Mouse (Mus musculus) heart, adult 18-20 months (tissue): ENCODE data around the gene Psen1. TPM values are rescaled to one million over a fixed set of nuclear protein-coding genes. Genes with fewer than 3 reads are reported as not detected.

Experiments used
- DNase-seq, 2 experiments: peaks; one replicate each; pipeline ENCODE4 v3.0.0; 2021 to 2022; ENCODE audit warnings: mixed read lengths in 1 of 2
- long read RNA-seq, 2 experiments: library from polyadenylated mRNA; stranded (forward); transcript quantifications; one replicate each; pipeline ENCODE4 v2.0.0; 2021
- total RNA-seq, 2 experiments: library from RNA; stranded (reverse); gene quantifications; 2 replicates each; pipeline ENCODE4 v1.2.3; 2021

The Psen1 gene
- 10 to 100 TPM; 29.2 to 35.0 TPM for total RNA-seq
- long read RNA-seq, experiment 1, transcript Psen1-201 (12 exons, 2,690 nt) = major isoform, 17 of 25 reads
- long read RNA-seq, experiment 1, partial matches to known transcripts = 1 of 25 reads
- long read RNA-seq, experiment 1, other reads (novel, unspliced or antisense) = 7 of 25 reads
- long read RNA-seq, experiment 2, transcript Psen1-201 (12 exons, 2,690 nt) = major isoform, 7 of 9 reads
- long read RNA-seq, experiment 2, partial matches to known transcripts = 1 of 9 reads
- long read RNA-seq, experiment 2, other reads (novel, unspliced or antisense) = 1 of 9 reads

DNA sequence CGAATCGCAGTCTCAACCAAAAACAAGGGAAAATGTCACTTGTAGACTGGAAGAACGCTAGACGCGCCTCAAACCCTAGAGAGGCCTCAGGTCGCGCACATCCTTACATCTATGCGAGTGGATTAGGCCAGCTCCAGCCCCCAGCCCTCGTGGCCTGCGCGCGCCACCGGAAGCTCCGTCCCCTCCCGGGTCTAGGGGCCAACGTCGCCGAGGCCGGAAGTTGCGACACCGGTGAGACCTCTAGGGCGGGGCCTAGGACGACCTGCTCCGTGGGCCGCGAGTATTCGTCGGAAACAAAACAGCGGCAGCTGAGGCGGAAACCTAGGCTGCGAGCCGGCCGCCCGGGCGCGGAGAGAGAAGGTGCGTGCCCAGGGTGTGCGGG, at the start of gene Psen1:
Gene Psen1, plus strand, starts transcription at position 219 of the 382 bp plus-strand sequence.
- peak; percentile 96 for DNase-seq

DNA sequence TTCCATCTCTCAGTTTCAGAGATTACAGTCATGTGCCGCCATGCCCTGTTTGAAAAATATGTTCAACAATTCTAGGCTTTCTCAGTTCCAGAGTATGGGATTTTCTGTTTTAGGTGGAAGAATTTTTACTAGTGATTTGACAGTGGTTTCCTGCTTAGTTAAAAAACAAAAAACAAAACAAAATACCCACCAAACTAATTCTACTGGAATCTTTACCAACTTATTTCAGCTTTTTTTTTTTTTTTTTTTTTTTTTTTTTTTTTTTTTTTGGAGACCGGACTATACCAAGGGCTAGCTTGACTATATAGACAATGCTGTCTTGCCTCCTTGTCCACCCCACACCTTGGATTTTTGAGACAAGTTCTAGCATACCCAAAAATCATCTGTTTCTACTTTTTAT, 46.7 kb upstream of the Psen1 start:
- no peak for DNase-seq

DNA sequence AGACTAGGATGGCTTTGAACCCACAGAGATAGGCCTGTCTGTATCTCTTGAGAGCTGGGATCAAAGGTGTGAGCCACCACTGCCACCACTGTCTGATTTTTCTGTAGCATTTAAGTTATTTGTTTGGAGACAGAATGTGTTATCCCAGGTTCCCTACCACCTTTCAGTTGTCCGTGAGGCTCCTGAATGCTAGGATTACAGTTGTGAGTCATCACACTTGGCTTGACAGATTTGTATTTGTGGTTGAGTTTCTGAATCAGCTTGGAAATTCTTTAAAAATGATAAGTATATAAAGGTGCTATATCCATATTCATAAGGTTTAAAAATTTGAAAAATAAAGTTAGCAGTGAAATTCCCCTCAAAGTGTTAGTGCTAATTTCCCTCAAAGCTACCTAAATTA, 44.8 kb upstream of the Psen1 start:
- DNase-seq = no peak

DNA sequence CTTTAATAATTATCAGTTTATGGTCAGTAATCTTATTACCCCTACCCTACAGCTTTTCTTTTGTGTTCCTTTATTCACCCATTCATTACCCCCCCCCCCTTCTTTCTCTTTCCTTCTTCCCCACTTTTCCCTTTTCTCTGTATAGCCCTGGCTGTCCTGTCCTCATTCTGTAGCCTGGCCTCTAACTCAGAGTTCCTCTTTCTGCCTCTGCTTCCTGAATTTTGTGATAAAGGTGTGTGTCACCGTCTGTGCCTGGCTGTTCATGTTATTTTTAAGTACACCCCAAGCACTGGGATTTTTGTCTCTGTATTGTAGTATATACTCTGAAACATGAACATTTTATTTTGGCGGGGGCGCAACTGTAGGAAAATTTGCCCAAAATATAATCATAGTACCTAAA, 37.6 kb upstream of the Psen1 start:
- DNase-seq = no peak

DNA sequence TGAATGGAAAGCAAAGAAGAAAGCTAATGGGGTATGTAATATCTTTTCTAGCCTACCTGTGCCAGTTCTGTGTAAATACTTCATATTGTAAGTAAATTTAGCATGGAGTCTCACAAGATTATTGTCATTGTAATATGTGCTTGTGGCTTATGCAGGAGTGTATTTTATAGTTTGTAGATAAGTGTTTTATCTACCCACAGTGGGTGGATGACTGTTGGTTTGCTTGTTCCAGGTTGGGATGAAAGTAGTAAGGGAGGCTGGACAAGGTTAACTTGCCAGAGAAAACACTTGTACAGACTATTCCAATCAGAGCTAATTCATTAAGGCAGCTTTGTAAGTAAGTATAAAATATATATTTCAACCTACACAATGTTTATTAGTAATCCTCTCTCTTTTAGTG, 36.5 kb upstream of the Psen1 start:
- no peak for DNase-seq

DNA sequence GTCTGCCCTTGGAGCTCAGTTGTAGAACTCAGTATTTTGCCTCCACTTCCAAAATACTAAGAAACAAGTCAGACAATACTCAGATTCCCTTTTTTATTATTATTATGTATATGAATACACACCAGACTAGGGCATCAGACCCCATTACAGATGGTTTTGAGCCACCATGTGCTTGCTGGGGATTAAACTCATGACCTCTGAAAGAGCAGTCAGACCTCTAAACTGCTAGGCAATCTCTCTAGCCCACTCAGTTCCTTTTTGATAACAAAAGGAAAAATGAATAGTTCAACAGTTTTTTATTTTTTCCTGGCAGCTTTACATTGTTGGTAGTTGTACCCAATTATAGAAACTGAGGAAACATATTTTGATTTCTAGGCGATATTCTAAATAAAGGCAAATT, 2.5 kb upstream of the Psen1 start:
- no peak for DNase-seq

DNA sequence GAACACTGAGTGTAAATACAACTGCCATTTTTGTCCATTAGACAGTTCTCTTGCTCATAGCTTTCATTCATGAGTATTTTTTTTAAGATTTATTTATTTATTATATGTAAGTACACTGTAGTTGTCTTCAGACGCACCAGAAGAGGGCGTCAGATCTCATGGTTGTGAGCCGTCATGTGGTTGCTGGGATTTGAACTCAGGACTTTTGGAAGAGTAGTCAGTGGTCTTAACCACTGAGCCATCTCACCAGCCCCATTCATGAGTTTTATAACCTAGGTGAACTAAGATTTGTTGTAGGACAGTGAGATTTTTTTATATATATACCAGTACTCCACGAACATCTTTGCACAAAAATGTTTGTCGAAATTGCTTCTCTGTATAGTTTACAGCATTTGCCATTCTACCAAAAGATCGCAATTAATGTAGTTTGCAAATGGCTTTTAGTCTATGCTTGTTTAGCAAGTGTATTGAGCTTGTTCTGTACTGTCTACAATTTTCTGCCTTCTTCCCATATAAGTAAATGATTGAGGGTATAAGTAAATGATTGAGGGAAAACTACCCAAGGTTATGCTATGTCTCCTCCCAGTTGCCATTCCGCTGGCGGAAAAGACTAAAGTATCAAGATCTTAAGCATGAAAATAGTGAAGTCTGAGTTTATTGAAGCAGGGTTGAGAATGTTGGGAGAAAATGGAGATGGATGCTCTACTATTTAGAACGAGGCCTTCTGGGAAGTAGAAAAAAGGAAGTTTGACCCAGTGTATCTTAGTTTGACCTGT, 1.2 kb upstream of the Psen1 start:
- no peak for DNase-seq

DNA sequence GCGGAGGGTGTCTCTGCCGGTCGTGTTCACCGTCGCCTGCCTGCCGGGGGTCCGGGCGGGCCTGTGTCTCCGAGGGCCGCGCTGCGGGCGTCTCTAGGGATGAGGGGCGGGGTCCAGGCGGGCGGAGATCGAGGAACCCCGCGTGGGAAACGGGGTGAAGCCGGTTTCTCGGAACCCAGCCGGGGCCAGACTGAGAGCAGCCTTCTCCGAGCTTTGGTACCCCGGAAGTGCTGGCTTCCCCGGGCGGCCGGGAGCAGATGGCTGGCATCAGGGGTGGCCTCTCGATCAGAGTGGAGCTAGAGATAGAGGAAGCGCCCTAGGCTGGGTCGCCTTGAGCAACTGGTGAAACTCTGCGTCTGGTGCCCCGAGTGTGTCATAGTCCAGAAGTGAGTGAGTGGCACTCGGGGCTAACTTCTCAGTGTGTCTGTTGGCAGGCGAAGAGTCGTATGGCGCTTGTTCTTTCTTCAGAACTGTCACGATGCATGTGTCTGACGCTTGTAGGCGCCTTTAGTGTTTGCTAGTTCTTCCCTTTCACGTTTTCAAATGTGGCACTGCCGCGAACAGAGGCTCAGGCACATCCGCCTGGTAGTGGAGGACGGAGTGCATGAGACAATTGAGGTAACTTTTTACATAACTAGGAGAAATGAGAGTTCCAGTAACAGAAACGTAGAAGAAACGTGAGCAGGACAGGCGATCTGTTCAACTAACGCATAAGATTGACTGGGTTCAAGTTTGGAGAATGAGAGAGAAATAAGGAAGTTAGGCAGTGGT, 549 bp downstream of the Psen1 start:
- peak in 1 of 2 experiments; percentile 58 for DNase-seq

DNA sequence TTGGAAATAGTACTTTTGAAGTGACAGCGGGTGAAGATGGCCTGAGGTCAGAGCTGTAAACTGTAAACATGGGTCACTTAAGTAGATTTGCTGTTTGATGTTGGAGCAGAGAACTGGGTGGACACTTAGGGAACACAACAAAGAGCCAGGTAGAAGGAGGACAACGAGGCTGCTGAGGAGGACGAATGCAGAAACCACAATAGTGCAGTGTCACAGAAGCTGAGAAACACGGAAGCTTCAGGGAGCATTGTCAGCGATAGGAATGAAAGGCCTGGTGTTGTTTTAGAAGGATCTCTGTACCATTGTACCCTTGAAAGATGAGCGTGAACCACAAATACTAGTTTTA, 1.1 kb downstream of the Psen1 start:
- DNase-seq = no peak

DNA sequence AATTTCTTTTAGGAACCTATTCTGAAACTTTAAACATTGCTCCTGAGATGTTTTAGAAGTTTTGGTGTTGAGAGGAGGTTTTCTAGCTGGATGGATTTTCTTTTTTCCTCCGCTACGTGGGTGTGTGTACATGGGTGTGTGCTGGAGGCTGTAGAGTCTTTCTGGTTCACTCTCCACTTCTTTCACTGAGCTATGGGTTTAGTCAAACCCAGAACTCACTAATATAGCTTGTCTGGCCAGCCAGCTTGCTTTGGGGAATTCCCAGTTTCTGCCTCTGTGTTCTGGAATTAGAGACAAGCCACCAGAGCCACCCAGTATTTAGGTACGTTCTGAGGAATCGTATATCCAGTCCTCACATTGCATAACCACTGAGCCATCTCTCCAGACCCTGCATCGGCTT, 6.1 kb downstream of the Psen1 start:
- DNase-seq = no peak

DNA sequence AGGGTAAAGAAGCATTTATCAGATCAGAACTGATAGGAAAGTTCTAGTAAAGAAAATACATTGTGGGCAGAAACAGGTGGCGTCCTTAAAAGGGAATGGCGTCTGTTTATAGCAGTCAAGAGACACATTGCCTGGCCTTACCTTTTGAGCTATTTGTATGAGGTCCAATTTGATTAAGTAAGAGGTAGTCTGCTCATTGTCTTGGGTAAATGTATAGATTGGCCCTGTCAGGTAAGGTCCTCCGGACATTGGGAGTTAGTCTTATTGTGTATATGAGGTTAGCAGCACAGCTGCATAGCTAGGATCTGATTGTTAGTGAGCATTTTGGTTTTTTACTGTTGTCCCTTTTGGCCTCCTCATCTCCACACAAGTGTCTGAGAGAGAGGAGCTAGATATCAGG, 6.7 kb downstream of the Psen1 start:
- no peak for DNase-seq

DNA sequence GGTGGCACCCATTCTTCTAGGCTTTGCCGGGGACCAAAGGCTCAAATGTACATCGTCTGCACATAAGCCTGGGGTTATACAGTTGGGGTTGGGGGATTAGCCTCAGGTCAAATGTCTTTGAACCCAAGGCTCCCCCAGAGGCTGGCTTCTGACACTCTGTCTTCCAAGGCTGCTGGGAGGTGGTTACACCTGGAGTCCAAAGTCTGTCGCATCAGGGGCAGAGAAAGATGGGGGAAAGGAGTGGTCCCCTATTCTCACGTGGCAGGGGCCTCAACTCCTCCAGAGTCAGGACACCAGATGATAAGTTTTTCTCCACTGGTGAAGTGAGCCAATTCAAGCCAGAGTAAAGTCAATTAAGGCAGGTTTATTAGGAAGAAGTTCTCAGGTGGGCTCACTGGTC, 10.7 kb downstream of the Psen1 start:
- no peak for DNase-seq

DNA sequence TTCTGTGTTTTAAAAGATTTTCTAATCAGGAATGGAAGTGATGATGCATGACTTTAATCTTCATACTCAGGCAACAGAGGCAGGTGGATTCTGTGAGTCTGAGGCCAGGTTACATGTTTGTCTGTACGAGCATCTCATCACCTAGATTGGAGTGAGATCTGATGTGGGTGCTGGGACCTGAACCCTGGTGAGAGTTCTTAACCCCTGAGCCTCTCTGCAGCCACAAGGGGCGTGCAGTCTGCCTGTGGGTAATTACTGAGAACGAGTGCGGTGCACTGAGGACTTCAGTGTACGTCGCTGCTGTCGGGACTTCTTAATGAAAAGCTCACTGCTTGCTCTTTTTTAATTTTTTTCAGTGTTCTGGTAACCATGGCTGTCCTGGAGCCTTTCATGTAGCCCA, 13.7 kb downstream of the Psen1 start:
- DNase-seq = no peak

DNA sequence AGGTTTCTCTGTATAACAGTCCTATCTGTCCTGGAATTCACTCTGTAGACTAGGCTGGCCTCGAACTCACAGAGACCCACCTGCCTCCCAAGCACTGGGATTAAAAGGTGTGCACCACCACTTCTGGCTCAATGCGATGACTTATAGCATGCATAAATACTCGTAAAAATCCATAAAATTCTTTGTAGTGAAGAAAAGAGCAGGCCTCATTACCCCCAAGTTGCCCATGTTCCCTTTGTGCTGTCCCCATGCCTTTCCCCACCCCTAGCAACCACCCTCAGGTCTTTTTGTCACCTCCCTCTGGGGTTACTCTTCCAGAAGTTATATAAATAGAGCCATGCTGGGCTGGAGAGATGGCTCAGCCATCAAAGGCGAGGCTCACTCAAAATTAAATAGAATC, 14.8 kb downstream of the Psen1 start:
- DNase-seq = no peak

DNA sequence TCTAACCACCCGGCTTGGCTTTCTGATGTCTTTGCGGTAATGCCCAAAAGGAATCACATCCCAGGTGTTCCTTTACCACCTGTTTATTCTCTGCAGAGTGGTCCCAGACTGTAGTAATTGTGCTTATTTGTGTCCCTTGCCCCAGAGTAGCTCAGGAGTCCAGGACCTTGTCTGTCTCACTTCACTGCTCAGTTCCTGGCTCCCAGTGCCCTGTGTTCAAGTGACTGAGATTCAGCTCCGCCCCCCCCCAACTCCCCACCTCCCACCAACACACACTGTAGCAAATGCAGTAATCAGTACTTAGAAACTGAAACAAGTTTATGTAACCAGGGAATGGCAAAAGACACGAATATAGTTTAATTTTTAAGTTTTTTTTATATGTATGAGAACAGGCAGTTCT, 19.0 kb downstream of the Psen1 start:
- no peak for DNase-seq

DNA sequence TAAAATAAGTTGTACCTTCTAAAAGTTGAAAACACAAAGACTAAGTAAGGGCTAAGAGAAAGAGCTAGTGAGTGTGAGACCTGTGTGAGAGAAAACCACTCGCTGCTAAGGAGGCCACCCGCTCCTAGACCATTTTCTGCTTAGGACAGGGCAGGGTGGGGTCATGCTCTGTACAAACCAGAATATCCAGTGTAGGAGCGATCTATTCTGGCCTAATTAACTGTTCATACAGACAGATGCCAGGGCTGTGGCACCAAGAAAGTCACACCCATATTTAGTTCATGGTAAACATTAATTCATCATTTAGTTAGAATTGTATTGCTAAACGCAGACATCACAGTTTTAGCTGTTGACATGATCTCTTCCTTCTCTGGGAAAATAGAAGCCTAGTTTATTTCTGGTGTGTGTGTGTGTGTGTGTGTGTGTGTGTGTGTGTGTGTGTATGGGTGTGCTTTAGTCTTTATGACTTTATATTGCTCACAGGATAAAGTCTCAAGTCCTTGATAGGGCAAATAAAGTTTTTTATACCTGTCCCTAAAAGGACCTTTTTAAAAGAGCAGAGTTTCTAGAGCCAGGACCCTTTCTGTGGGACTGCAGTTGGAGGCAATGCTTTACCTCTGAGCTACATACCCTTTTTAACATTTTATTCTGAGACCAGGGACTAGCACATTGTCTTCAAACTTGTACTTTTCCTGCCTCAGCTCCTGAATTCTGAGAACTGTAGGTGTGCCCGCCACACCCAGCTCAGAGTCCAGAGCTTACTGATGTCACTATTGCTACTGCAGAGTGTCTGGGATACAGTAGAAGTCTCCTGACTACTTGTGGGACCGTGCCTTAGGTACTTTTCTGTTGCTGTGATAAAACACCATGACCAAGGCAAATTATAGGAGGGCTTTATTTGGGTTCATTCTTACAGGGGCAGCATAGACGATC, 20.5 kb downstream of the Psen1 start:
- no peak for DNase-seq

DNA sequence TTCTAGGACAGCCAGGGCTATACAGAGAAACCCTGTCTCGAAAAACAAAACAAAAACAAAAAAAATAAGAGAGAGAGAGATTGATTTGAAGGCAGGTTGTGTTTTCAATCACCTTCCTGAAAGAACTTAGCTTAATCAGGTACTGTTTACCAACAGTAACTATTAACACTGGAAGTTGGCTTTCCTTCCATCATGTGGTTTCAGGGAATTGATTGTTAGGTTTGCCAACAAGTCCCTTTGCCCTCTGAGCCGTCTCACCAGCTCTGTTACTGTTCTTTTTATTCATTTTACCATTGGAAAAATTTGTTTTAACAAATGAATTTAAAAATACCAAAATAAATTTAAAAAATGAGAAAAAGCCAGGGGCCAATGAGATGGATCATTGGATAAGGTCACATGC, 22.0 kb downstream of the Psen1 start:
- DNase-seq = no peak

DNA sequence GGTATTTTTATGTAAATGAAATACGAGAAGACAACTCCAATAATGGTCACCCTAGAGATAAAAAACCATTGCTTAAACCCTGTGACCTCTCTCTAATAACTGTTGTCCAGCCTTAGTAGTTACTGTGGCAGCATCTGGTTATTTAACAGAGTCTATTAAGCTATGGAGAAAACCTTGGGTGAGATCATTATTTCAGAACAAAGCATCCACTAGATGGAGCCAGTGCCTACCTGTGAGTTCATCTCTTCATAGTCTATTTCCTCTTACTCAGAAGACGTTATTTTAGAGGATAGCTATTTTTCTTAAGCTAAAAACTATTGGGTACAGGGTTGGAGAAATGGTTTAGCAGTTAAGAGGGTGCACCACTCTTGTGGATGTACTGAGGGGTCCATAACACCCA, 25.8 kb downstream of the Psen1 start:
- DNase-seq = peak; percentile 47 to 76

DNA sequence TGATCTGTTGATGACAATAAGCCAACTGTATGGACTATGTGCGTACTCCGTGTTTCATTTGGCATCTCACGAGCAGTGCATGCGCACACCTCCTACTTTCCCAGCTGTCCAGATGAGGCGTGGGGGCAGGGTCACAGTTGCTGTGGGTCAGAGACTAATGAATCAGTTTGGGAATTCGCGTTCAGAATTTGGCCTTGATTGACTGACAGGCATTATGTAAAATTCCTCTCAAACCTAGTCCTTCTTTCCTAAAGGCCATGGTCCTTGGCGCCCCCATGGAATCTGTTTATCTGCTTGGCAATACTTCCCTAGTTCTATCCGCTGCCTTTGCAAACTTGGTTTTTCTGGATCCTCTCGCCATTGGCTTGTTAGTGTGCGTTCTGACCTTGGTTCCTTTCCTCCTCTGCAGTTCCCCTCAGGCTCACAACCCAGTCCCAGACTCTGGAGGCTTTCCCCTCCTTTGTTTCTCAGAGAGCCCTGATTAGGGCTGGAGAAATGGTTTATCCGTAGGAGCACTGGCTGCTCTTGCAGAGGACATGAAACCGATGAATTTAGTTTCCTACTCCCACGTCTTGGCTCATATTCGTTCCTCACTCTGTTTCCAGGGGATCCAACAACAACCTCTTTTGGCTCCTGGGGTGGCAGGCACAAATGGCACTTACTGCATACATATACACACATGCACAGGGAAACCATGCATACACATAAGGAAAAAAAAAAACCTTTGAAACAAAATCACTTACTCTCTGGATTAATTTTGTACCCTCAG, 28.6 kb downstream of the Psen1 start:
- peak in 1 of 2 experiments; percentile 26 for DNase-seq

DNA sequence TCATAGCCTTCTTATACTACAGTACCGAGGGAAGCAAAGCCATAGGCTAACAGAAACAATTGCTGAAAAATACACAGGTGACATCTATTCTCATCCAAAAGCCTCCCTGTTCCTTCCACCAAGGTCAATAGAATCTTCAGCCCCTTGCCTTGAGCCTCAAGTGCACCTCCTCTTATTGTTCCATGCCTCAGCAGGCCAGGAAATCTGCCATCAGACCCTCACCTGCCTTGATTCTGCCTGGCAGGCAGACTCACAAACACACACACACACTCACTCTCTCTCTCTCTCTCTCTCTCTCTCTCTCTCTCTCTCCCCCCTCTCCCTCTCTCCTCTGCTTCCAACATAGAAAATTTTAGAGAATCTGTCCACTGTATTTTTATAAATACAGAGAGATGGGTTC, 31.5 kb downstream of the Psen1 start:
- no peak for DNase-seq

DNA sequence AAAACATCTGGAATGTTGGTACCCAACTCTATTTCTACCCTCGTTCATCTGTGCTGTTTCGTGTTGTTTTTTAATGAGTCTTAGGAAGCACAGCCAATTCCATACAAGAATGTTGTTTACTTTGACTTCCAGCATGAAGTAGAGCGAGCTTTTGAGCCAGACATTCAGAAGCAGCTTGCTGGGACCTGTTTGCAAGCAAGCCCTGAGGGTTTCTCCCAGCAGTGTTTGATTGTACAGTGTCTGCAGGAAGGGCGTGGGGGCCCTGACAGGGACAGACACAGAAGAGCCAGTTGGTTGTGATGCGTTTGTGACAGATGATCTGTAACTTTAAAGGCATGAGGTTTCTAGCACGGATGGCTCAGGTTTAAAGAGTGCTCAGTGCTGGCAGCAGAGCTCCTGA, 33.3 kb downstream of the Psen1 start:
- no peak for DNase-seq
